Mouse (Mus musculus) left cerebral cortex, adult 9 months (tissue): ENCODE measurements around the gene Rnf135.
A peak's percentile ranks its signal among the peaks of the same experiment; 100 is the strongest.
"Not testable (repeated sequence)": the region's sequence is repeated elsewhere in the genome, so short reads cannot be mapped to it uniquely, and the experiment has no call there.

Experiments
- DNase-seq, 2 experiments: peaks; one replicate each; pipeline ENCODE4 v3.0.0; 2022; ENCODE audit warnings: low spot score in 2 of 2

Rnf135 gene

DNA sequence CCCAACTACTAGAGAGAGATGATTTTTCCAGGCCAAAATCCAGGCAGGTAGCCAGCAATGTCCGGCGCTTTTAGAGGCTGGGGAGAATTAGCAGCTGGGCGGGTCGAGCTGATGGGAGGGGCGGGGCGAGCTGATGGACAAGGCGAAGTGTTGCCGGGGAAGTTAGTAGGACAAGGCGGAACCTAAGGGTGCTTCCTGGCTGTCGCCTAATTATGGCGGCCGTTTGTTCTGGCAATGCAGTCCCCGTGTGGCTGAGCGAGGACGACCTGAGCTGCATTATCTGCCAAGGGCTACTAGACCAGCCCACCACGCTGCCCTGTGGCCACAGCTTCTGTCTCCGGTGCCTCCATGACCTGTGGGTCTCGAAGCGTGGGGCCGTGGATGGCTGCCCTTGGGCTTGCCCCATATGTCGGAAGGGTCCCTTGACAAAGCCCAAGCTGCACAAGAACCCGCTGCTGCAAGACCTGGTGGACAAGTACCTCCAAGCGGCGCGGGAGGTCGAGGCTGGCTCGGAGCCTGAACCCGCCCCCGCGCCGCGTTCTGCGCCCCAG is at the start of gene Rnf135:
Rnf135 (plus strand) TSS at position 147 of the 551 bp plus-strand sequence.
- DNase-seq = peak; percentile 40 to 81

DNA sequence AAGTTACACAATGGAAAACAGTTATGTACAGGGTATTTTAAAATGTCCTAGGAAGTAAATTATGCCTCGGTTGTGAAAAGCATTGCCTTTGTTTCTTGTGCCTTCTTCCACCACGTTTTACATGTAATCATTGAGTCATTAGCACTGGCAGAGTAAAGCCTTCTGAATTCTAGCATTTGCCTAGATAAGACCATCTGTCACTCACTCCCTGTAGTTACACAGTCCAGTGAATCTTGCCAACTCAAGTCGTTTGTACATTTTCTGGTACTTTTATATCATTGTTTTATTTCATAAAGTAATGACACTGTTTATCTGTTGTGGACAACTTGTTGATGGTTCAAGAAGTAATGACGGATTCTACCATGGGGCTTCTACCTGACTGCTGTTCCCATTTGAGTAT is 48.9 kb upstream of the Rnf135 start:
- no peak for DNase-seq

DNA sequence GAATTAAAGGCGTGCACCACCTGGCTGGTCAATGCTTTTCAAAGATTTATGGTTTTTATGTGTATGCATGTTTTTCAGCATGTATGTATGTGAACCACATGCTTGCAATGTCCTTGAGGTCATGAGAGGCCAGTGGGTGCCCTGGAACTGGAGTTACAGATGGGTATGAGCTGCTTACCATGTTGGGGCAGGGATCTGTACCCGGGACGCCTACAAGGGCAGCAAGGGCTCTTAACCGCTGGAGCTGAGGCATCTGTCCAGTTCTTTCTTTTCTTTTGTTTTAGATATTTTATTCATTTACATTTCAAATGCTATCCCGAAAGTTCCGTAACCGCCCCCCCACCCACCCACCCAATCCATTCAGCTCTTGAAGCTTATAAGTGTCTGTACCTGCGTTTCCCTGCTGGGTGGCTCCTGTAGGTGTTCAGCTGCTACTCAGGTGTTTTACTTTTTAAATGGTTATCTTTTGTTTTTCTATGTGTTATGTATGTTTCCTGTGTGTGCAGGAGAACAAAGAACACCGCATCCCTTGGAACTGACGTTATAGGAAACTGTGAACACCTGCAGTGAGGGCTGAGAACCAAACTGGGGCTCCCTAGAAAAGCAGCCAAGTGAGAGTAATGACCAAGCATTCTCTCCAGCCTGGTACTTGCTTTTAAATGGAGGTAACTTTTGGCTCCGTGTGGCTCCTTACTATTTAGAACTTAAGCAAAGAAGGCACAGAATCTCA is 47.5 kb upstream of the Rnf135 start:
- no peak for DNase-seq

DNA sequence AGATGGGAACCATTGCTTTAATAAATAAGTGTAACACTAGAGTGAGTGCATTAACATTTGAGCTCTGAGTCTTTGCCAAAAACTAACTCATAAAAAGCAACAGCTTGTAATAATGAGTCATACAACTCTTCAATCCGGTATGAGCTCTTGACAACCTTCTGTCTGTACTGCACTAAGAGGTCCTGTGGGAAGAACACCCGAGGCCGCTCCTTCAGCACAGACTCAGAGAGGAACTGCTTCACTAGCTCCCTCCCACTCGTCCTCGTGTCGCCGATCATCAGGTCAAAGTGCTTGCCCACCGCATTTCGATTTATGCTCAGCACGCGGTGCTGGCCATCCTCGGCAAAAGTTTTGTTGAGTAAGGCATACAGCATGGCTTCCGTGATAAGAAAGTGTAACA is 46.9 kb upstream of the Rnf135 start:
- DNase-seq = no peak

DNA sequence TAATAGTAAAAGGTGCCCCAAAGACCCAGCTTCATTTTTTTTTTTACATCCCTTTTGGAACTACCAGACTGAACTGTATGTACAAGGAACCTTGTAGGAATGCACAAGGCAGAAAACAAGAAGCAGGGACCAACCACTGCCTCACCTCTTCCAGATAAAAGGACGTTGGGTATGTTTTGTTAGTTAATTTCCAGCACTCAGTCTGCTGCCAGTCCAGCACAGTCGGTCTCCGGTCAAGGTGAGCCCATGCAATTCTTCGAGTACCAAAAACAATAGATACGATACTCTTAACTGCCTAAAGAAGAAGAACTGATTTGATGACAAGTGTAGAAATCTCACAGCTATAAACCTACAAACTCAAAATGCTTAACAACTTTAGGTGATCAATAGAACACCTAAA is 45.9 kb upstream of the Rnf135 start:
- no peak for DNase-seq

DNA sequence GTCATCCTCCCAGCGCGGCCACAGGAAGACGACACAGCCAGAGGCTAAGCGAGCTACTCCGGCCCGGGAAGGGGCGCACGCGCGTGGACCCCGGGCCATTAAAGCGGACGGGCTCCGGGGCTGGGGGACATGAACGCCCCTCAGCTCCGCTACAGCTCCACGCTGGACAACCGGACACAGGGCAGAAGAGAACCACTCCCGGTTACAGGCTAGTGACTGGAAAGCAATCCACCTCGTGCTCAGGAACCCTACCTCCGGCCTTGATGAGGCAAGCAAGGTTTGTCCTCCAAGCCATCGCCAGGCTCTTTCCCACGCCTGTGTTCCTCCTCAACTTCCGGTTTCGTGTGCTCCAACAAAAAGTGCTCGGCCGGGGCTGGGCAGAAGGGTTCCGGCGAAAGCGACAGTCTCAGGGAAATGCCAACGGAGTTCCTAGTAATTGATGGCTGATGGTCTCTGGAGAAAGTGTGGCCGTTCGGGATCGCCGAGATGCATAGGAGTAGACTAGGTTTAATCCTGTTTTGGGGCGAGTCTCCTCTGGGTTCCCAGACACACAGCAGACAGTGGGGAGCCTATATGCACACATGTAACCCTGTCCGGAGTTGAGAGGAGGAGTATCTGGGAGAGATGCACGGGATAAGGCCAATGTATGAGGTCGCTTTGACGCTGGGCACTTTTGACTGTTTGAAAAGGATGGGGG is 41.7 kb upstream of the Rnf135 start, which contains the start of gene Tefm:
Tefm (minus strand) TSS at position 351 of the 697 bp plus-strand sequence.
- DNase-seq = peak; percentile 38 to 85

DNA sequence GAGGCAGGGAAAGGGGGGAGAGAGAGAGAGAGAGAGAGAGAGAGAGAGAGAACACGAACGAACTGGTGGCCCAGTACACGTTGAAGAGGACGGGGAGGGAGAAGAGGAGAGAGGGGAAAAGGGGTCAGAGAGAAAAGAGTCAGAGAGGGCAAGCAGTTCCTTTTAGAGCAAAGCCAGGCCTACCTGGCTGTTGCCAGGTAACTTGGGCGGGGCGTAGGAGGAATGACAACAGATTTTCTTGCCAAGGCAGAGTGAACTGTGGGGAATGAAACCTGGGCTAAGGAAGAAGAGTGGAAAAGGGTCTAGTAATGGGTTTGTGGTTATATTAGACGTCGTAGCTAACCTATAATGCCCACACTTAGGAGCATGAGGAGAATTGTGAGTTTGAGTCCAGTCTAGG is 40.8 kb upstream of the Rnf135 start:
- no peak for DNase-seq

DNA sequence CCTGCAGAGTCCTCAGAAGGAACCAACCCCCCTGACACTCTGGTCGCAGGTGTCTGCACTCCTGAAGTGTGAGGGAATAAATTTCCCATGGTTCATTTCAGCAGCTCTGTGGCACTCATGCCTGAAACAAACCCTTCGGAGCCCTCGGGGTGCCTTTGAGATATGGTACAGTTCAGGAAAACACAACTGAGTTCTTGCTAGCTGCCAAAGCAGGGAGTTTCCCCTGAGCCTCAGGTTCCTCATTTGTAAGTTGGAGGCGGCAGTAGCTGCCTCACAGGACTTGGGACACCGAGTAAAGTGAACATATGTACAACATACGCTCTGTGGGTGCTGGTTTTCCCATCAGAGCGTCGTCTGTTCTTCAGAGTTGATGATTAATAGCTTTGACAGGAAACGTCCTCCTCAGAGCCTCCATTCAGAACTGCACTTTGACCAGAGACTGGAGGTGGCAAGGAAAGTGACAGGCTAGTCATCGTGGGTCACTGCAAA is 37.8 kb upstream of the Rnf135 start:
- DNase-seq = no peak

DNA sequence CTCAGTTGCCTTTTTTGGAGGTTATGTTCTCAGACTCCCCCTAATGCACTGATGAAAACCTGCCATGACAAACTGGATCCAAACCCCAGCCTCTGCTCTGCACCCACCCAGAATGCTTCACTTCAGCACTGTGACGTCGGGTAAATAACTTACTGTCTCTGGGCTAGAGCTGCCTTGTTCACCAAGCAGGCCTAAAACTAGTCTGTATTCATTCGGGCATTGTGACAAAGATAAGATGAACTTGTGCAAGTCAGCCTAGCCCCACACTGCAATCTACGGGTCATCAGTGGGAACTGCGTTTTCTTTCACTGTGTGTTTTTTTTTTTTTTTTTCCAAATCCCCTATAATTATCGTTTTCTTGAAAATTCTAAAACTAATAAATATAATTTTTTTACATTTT is 35.9 kb upstream of the Rnf135 start:
- DNase-seq = no peak

DNA sequence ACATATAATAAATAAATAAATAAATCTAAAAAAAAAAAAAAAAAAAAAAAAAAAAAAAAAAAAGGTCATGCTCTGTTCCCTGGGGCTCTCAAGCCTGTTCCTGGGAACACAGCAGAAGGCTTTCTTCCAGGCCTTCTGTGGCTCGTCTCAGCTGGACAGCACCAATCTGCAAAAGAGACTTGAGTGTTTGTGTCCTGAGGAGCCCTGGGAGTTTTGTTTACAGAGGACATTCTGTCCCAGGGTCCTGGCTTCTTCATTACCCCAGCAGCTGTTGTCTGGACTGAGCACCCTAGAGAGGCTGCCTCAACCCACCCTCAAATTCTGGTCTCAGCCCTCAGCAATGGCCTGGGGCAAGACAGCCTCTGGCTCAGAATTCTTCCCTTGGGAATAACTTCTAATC is 35.3 kb upstream of the Rnf135 start:
- DNase-seq = no peak

DNA sequence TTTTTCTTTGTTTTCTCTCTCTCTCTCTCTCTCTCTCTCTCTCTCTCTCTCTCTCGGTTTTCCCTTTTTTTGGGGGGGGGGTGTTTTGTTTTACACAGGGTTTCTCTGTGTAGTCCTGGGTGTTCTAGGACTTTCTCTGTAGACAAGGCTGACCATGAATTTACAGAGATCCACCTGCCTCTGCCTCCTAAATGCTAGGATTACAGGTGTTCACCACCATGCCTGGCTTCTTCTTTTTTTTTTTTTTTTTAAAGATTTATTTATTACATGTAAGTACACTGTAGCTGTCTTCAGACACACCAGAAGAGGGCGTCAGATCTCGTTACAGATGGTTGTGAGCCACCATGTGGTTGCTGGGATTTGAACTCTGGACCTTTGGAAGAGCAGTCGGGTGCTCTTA is 34.7 kb upstream of the Rnf135 start:
- DNase-seq = not testable (repeated sequence)

DNA sequence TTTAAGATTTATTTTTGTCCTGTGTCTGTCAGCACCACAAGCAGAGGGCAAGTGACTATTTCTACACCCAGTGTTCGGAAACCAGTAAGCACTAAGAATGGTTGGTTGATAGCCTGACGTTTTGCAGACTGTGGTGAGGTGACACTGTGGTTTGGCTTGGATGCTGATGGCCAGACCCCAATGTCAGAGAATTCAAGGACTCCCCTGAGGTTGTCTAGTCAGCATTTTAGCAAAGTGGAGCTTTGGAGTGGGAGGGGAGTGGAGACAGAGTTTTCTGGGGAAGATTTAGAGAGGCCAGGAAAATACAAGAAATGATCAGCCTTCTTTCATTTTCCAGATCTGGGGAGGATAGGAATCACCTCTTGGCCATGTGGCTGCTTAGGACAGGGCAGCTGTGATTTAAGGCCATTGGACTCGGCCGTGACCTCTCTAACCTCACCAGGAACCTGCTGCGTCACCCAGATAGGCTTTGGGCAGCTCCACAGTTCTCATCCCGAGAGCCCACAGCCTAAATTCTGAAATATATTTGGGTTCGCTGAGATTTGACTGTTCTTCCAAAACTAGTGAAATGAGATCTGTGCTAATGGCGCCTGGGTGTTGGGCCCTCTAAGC is 34.1 kb upstream of the Rnf135 start:
- no peak for DNase-seq

DNA sequence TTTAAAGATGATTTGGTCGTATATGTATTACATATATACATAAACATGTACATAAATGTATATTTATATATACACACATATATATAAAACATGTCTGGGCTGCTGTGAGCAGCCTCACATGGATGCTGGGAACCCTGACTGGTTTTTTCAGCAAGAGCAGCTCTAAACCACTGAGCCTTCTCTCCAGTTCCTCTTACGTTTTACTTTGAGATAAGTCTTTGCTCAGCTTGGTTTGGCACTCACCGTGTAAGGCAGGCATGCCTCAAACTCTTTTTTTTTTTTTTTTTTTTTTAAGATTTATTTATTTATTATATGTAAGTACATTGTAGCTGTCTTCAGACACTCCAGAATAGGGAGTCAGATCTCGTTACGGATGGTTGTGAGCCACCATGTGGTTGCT is 33.1 kb upstream of the Rnf135 start:
- DNase-seq = no peak

DNA sequence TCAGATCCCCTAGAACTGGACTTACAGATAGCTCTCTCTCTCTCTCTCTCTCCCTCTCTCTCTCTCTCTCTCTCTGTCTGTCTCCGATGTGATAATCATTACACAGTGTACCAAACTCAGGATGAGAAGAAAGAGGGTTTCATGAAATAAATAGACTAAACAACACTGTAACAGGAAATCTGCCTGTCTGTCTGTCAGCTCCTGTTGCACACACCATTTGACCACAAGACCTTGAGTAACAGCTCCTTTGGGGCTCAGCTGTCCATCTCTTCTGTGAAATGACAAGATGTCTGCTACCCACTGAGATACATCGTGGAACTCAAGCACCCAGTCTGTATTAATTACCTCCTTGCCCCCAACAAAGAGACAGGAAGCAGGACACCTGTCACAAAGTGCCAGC is 32.1 kb upstream of the Rnf135 start:
- no peak for DNase-seq

DNA sequence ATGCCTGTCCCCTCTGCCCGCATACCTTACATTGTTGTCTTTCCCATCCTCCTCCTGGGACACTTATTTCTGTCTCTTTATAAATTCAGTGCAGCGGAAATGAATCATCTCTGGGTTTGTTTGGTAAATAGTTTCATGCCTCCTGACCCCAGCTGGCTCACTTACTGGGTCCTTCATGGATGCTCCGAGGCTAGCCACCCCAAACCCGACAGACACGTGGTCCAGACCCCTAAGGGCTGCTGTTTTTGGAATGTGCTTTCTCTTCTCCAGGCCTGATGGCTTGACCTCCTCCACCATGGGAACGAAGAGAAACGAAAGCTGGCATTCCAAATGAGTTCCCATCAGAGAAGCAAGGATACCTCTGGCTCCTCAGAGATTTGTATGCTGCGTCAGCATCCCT is 31.3 kb upstream of the Rnf135 start:
- DNase-seq = no peak

DNA sequence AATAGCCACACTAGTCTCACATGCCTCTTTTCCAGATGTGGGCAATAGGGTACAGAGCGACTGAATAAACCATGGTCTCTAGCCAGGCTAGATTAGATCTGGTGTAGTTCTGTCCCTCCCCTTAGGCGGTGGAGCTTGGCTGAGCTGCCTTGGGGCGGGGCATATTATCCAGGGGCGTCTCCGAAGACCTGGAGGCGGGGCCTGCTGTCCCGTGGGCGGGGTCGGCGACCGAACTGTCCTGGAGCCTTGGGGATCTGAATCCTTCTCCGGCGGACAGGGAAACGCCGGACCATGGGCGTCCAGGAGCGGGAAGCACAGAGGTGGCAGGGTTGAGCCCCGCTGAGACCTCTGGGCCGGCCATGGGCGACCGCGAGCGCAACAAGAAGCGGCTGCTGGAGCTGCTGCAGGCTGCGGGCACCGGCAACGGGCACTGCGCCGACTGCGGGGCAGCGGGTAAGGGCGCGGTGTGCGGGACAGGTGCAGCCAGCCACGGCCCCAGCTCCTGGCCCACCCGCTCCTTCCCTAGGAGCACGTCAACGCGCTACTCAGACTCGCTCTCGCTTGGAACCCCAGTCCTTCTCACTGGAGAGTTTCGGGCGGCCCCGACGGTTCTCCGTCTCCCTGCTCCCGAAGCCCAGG is 29.7 kb upstream of the Rnf135 start, which contains the start of gene Adap2:
Adap2 (plus strand) TSS at position 249 of the 639 bp plus-strand sequence.
- peak; percentile 39 to 75 for DNase-seq

DNA sequence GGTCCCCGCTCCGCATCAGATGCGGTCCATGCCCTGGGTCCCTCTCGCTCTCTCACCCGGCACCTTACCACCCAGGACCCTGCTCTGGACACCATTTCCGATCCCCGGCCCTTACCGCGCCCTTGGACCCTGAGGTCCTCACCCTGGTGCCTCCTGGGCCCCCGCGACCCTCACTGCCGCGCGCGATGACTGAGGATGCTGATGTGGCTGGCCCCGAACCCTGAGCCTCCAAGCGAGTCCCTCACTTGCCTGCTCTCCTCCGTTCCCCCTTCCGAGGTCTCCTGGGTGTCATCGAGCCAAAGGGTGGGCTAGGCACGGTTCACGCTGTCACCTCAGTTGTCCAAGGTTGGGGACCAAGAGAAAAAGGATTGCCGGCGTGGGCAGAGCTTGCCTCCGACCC is 29.1 kb upstream of the Rnf135 start:
- DNase-seq = no peak

DNA sequence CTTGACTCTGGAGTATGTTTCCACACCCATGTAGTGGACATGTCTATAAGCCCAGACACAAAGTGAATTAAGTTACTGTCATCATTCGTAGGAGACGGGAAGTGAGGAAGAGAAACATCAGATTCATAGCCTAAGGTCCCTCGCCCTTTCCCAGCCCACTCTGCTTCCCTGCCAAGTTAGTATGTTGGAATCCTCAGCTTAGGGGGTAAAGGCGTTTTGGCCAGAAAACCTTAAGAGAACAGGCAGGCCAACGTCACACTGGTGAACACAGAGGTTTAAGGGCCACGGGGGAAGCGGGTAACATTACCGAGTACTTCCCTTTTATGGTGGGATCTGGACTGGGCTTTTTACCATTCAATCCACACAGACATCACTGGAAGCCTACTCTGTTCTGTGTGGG is 28.1 kb upstream of the Rnf135 start:
- no peak for DNase-seq

DNA sequence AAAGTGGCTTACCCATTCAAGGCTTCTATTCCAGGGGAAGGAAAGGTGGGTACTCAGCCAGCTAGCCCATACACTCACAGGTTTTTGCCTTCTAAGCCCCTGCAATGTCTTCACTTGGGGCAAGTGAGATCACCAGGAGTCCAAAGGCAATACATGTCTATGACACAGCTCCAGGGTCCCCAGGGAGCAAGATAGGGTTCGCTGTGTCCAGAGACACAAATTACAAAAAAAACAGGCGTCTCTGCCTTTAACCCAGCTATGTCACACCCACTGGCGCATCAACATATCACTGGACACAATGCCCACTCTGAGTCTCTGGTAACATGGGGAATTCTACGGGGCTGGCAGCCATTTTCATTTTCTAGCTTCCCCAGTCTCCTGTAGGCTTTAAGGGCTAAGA is 27.7 kb upstream of the Rnf135 start:
- no peak for DNase-seq

DNA sequence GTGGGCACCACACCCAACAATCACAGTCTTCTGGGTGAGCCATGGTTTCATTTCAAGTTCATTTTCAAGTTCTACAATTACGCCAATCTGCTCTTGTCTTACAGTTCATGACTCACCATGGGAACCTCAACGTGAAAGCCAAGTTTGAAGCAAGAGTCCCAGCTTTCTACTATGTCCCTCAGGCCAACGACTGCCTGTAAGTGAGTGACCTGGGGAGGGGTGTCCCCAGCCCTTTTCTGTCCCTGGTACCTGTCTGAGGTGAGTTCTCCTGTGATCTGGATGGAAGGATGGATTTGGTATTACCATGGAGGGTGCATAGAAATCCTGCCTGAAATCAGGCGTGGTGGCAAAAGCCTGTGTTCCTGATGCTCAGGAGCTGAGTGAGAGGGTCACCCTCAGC is 26.8 kb upstream of the Rnf135 start:
- no peak for DNase-seq

DNA sequence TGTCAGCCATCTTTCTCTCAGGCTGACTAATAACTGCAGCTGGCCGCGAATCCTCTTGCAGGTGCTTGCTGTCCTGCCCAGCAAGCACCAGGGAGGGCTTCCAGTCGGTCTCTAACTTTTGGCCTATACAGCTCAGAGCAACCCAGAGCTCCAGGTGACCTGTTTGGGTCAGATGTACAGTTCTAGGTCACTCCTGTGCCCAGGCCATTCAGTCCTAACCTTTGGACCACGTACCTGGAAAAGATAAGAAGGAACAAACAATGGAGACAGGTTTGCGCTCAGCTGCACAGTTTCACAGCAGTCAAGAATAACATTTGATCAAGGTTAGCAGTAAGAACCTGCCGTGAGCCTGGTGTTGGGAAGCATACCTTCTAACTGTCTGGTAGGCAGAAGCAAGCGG is 24.6 kb upstream of the Rnf135 start:
- DNase-seq = no peak

DNA sequence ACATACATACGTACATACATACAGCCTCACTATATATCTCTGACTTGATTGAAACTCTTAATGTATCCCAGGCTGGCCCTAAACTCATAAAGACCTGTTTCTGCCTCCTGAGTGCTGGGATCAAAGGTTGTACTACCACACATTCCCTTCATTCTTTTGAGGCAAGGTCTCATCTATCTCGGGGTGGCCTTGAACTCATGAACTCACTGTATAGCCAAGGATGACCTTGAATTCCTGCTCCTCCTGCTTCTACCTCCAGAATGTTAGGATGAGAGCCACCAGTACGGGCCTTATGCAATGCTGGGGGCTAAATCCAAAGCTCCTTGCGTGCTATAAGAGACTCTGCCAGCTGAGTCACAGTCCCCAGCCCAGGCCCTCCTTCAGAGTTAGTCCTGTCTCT is 22.6 kb upstream of the Rnf135 start:
- DNase-seq = no peak
